Mouse (Mus musculus) forebrain, embryonic 14.5 days (tissue): ENCODE data around the gene Fam83f. TPM values are rescaled to one million over a fixed set of nuclear protein-coding genes. Genes with fewer than 3 reads are reported as not detected.

Experiments
- ATAC-seq: fragments of 200-750 bp; cut with Nextera tagmentation; 2 replicates; pipeline ENCODE4 v1.8.0; 2017; ENCODE audit warnings: mild to moderate bottlenecking, moderate library complexity
- DNase-seq: peaks from one replicate; pipeline ENCODE4 v3.0.0-alpha.2; 2015; ENCODE audit warnings: low spot score
- H3K27ac ChIP-seq: fragments of 300-500 bp; sonication (generic); 2 replicates; pipeline ENCODE4 v1.5.1; 2014; ENCODE audit warnings: low read depth, mild to moderate bottlenecking, control low read depth, low read length, moderate library complexity
- H3K27me3 ChIP-seq: fragments of 300-500 bp; sonication (generic); replicated peaks from 2 replicates; pipeline ENCODE4 v1.6.1; 2014; ENCODE audit warnings: low read length, control low read depth, mixed read lengths; ENCODE audit not compliant: control insufficient read depth, insufficient read depth
- H3K36me3 ChIP-seq: fragments of 300-500 bp; sonication (generic); 2 replicates; pipeline ENCODE4 v1.6.1; 2014; ENCODE audit warnings: low read length, control low read depth; ENCODE audit not compliant: control insufficient read depth, insufficient read depth
- H3K4me1 ChIP-seq: fragments of 300-500 bp; sonication (generic); 2 replicates; pipeline ENCODE4 v1.6.1; 2014; ENCODE audit warnings: antibody characterized with exemption, low read length, control low read depth; ENCODE audit not compliant: control insufficient read depth, insufficient read depth
- H3K4me2 ChIP-seq: fragments of 300-500 bp; sonication (generic); 2 replicates; pipeline ENCODE4 v1.6.1; 2014; ENCODE audit warnings: mild to moderate bottlenecking, control low read depth, low read length
- H3K4me3 ChIP-seq: fragments of 300-500 bp; sonication (generic); 2 replicates; pipeline ENCODE4 v1.5.1; 2014; ENCODE audit warnings: low read depth, low read length, control low read depth
- H3K9ac ChIP-seq: fragments of 300-500 bp; sonication (generic); 2 replicates; pipeline ENCODE4 v1.6.1; 2014; ENCODE audit warnings: mild to moderate bottlenecking, low read length, control low read depth, moderate library complexity
- H3K9me3 ChIP-seq: fragments of 300-500 bp; sonication (generic); replicated peaks from 2 replicates; pipeline ENCODE4 v1.6.1; 2016; ENCODE audit warnings: low read length, control low read depth, mixed read lengths; ENCODE audit not compliant: control insufficient read depth
- WGBS: fragments of 180-500 bp; shearing (Covaris S2); extraction: QIAGEN DNeasy Blood & Tissue Kit; methylation state at CpG from one replicate; pipeline ENCODE4 v1.1.7; 2014; 5-methylcytosine and 5-hydroxymethylcytosine counted together
- polyA plus RNA-seq: library from polyadenylated mRNA; unstranded; fragments of >200 nt; fragmentation: Nextera tagmentation; extraction: Ambion mirVana; gene quantifications from 2 replicates; pipeline ENCODE4 v1.2.1, GENCODE M21; 2014

Gene Fam83f
- polyA plus RNA-seq, 1 experiment from 2014 or later, result not detected

- Histone ChIP-seq H3K9me3 (no peaks in the 10 kb centered on the region), H3K9ac (0 out of 2 replicates have a peak overlapping the region, but pooled peaks have one; percentile 9), H3K4me2 (peak overlapping the region; percentile 44; the same call in 1 of the 2 replicates), H3K4me3 (no peak overlapping the region), H3K27ac (peak overlapping the region; percentile 61), H3K27me3 (no peaks in the 10 kb centered on the region), H3K4me1 (peaks cover 6% of the 10 kb centered on the region), H3K36me3 (no peaks in the 10 kb centered on the region)
- no peak for ATAC-seq
- peak; percentile 88 for DNase-seq
- 47% methylated on average over 8 of the region's 8 CpGs for WGBS
Measured at GRCm38 (mm10) chr15:80707088-80707487, 35.4 kb downstream of the Fam83f start.

GRCm38 (mm10) chr15:80709593-80709992 is 37.9 kb downstream of the Fam83f start:
- WGBS, result 35% methylated on average over 6 of the region's 6 CpGs
- no peak overlapping the region for H3K27ac ChIP-seq
- H3K4me1 ChIP-seq, result peaks cover 6% of the 10 kb centered on the region
- H3K9ac ChIP-seq, result no peak overlapping the region
- H3K9me3 ChIP-seq, result no peaks in the 10 kb centered on the region
- no peaks in the 10 kb centered on the region for H3K27me3 ChIP-seq
- ATAC-seq, result no peak
- H3K4me2 ChIP-seq, result no peak overlapping the region
- no peaks in the 10 kb centered on the region for H3K36me3 ChIP-seq
- peak; percentile 88 for DNase-seq
- H3K4me3 ChIP-seq, result no peak overlapping the region

- Histone ChIP-seq H3K4me1 (peaks cover 6% of the 10 kb centered on the region), H3K9ac (no peak overlapping the region), H3K27ac (no peak overlapping the region), H3K9me3 (no peaks in the 10 kb centered on the region), H3K36me3 (no peaks in the 10 kb centered on the region), H3K27me3 (no peaks in the 10 kb centered on the region), H3K4me3 (peak overlapping the region; percentile 95), H3K4me2 (peak overlapping the region; percentile 47)
- 16% methylated on average over 5 of the region's 5 CpGs for WGBS
- DNase-seq (no peak), ATAC-seq (no peak)
Measured at GRCm38 (mm10) chr15:80710257-80710607, 38.6 kb downstream of the Fam83f start.

- Histone ChIP-seq H3K27ac (peak within 1 kb of the TSS; percentile 93), H3K9me3 (no peaks in the 10 kb centered on the region), H3K4me1 (peaks cover 6% of the 10 kb centered on the region), H3K4me2 (peak within 1 kb of the TSS; percentile 83), H3K4me3 (peak within 1 kb of the TSS; percentile 95), H3K36me3 (no peaks in the 10 kb centered on the region), H3K27me3 (no peaks in the 10 kb centered on the region), H3K9ac (peak within 1 kb of the TSS; percentile 84)
- under 1% methylated on average over 39 of the region's 39 CpGs for WGBS
- peak; percentile 100 for DNase-seq
- ATAC-seq, result peak; percentile 96
Measured at GRCm38 (mm10) chr15:80710608-80711363, 39.1 kb downstream of the Fam83f start, which contains the start of gene Tnrc6b. Tnrc6b (plus strand) TSS chr15:80711313.

GRCm38 (mm10) chr15:80711401-80712151 is 39.9 kb downstream of the Fam83f start:
- under 1% methylated on average over 66 of the region's 106 CpGs for WGBS
- H3K27ac ChIP-seq, result peak overlapping the region; percentile 84
- peak overlapping the region; percentile 95 for H3K4me3 ChIP-seq
- peak; percentile 40 for ATAC-seq
- peak; percentile 64 for DNase-seq
- peak overlapping the region; percentile 83 for H3K4me2 ChIP-seq
- no peaks in the 10 kb centered on the region for H3K36me3 ChIP-seq
- H3K4me1 ChIP-seq, result peaks cover 4% of the 10 kb centered on the region
- H3K9me3 ChIP-seq, result no peaks in the 10 kb centered on the region
- no peaks in the 10 kb centered on the region for H3K27me3 ChIP-seq
- H3K9ac ChIP-seq, result peak overlapping the region; percentile 84

GRCm38 (mm10) chr15:80714299-80714698 is 42.7 kb downstream of the Fam83f start:
- H3K27ac ChIP-seq, result no peak overlapping the region
- no peaks in the 10 kb centered on the region for H3K36me3 ChIP-seq
- H3K4me2 ChIP-seq, result no peak overlapping the region
- no peak for ATAC-seq
- 82% methylated on average over 4 of the region's 4 CpGs for WGBS
- H3K4me3 ChIP-seq, result no peak overlapping the region
- no peaks in the 10 kb centered on the region for H3K4me1 ChIP-seq
- H3K9ac ChIP-seq, result no peak overlapping the region
- H3K27me3 ChIP-seq, result no peaks in the 10 kb centered on the region
- DNase-seq, result no peak
- no peaks in the 10 kb centered on the region for H3K9me3 ChIP-seq

- Histone ChIP-seq H3K4me3 (no peak overlapping the region), H3K4me2 (no peak overlapping the region), H3K4me1 (no peaks in the 10 kb centered on the region), H3K36me3 (no peaks in the 10 kb centered on the region), H3K27me3 (no peaks in the 10 kb centered on the region), H3K27ac (no peak overlapping the region), H3K9me3 (no peaks in the 10 kb centered on the region), H3K9ac (no peak overlapping the region)
- 81% methylated on average over 8 of the region's 8 CpGs for WGBS
- ATAC-seq, result no peak
- DNase-seq, result no peak
Measured at GRCm38 (mm10) chr15:80716631-80717135, 45.0 kb downstream of the Fam83f start.

- Histone ChIP-seq H3K4me2 (no peak overlapping the region), H3K4me1 (no peaks in the 10 kb centered on the region), H3K4me3 (no peak overlapping the region), H3K27ac (no peak overlapping the region), H3K36me3 (no peaks in the 10 kb centered on the region), H3K9ac (no peak overlapping the region), H3K27me3 (no peaks in the 10 kb centered on the region), H3K9me3 (no peaks in the 10 kb centered on the region)
- ATAC-seq, result no peak
- no peak for DNase-seq
- WGBS, result 45% methylated on average over 1 of the region's 1 CpGs
Measured at GRCm38 (mm10) chr15:80717431-80717830, 45.8 kb downstream of the Fam83f start.
